Mouse (Mus musculus) heart, embryonic 11.5 days (tissue): ENCODE measurements around the gene Gm16503. TPM values are rescaled to one million over a fixed set of nuclear protein-coding genes. Genes with fewer than 3 reads are reported as not detected.
"Not testable (repeated sequence)": the region's sequence is repeated elsewhere in the genome, so short reads cannot be mapped to it uniquely, and the experiment has no call there.

Experiments
- ATAC-seq: fragments of 200-750 bp; cut with Nextera tagmentation; replicated peaks from 2 replicates; pipeline ENCODE4 v1.8.0; 2017; ENCODE audit warnings: moderate library complexity; ENCODE audit not compliant: insufficient number of reproducible peaks, low FRiP score, low TSS enrichment
- H3K27ac ChIP-seq: fragments of 300-500 bp; sonication (generic); 2 replicates; pipeline ENCODE4 v1.5.1; 2014; ENCODE audit warnings: mild to moderate bottlenecking, low read depth, low read length
- H3K27me3 ChIP-seq: fragments of 300-500 bp; sonication (generic); 2 replicates; pipeline ENCODE4 v1.6.1; 2014; ENCODE audit warnings: mild to moderate bottlenecking, low read length, mixed read lengths; ENCODE audit not compliant: control insufficient read depth, insufficient read depth
- H3K36me3 ChIP-seq: fragments of 300-500 bp; sonication (generic); 2 replicates; pipeline ENCODE4 v1.6.1; 2014; ENCODE audit warnings: mild to moderate bottlenecking, low read length, moderate library complexity, mixed read lengths; ENCODE audit not compliant: control insufficient read depth, insufficient read depth
- H3K4me1 ChIP-seq: fragments of 300-500 bp; sonication (generic); 2 replicates; pipeline ENCODE4 v1.6.1; 2014; ENCODE audit warnings: low read length; ENCODE audit not compliant: control insufficient read depth, insufficient read depth
- H3K4me2 ChIP-seq: fragments of 300-500 bp; sonication (generic); 2 replicates; pipeline ENCODE4 v1.6.1; 2014; ENCODE audit warnings: mild to moderate bottlenecking, moderate library complexity
- H3K4me3 ChIP-seq: fragments of 300-500 bp; sonication (generic); 2 replicates; pipeline ENCODE4 v1.5.1; 2014; ENCODE audit warnings: low read depth, low read length
- H3K9ac ChIP-seq: fragments of 300-500 bp; sonication (generic); 2 replicates; pipeline ENCODE4 v1.6.1; 2014; ENCODE audit warnings: mild to moderate bottlenecking, low read depth, low read length, moderate library complexity
- H3K9me3 ChIP-seq: fragments of 300-500 bp; sonication (generic); replicated peaks from 2 replicates; pipeline ENCODE4 v1.6.1; 2016; ENCODE audit warnings: low read length; ENCODE audit not compliant: control insufficient read depth
- WGBS: fragments of 180-500 bp; shearing (Covaris S2); extraction: QIAGEN DNeasy Blood & Tissue Kit; methylation state at CpG from one replicate; pipeline ENCODE4 v1.1.7; 2014; ENCODE audit not compliant: insufficient replicate concordance; 5-methylcytosine and 5-hydroxymethylcytosine counted together
- polyA plus RNA-seq: library from polyadenylated mRNA; unstranded; fragments of >200 nt; fragmentation: Nextera tagmentation; extraction: Ambion mirVana; gene quantifications from 2 replicates; pipeline ENCODE4 v1.2.1, GENCODE M21; 2014

Gm16503 gene
- polyA plus RNA-seq, 1 experiment from 2014 or later = 0.52 TPM

DNA sequence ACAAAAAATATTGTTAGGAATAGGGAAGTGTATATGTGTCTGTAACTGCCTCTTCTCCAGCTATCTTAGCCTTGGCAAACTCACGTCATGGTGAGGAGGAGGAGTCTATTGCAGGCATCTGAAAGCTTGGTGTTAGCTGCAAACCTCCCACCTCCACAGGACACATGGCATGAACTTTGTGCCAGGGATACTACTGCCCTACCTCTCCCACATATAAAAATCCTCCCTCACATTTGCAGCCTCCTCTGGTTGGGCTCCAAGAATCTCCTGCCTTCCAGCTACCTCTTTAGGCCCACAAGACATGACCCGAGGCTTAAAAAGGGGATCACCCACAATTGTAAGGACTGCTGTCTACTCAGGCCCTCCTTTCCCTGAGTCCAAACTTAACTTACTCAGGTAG is 2.3 kb upstream of the Gm16503 start:
- Histone ChIP-seq H3K27ac (no peak overlapping the region), H3K4me3 (no peak overlapping the region), H3K27me3 (no peaks in the 10 kb centered on the region), H3K9me3 (peaks cover 26% of the 10 kb centered on the region), H3K4me2 (no peak overlapping the region), H3K4me1 (no peaks in the 10 kb centered on the region), H3K9ac (no peak overlapping the region), H3K36me3 (no peaks in the 10 kb centered on the region)
- no peak for ATAC-seq
- 74% methylated on average over 2 of the region's 2 CpGs for WGBS

DNA sequence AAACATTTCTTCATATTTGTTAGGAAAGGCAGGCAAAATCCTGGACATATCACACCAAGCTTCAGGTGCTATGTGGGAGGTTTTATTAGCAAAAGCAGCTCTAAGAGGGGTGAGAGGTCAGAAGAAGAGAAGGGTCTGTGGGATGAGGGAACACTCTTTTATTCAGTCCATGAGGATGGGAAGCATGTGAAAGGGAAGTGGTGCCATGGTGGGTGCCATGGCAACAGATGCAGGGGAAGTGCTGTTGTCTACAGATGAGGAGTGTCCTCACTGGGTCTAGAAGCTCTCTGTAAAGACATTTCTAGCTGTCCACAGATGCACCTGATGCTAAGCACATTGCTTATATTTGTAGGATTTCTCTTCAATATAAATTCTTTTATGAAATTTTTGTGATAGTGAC is 1.1 kb downstream of the Gm16503 start:
- Histone ChIP-seq H3K4me3 (no peak overlapping the region), H3K9me3 (peaks cover 31% of the 10 kb centered on the region), H3K9ac (no peak overlapping the region), H3K27me3 (no peaks in the 10 kb centered on the region), H3K4me1 (no peaks in the 10 kb centered on the region), H3K36me3 (no peaks in the 10 kb centered on the region), H3K27ac (no peak overlapping the region), H3K4me2 (no peak overlapping the region)
- no peak for ATAC-seq

DNA sequence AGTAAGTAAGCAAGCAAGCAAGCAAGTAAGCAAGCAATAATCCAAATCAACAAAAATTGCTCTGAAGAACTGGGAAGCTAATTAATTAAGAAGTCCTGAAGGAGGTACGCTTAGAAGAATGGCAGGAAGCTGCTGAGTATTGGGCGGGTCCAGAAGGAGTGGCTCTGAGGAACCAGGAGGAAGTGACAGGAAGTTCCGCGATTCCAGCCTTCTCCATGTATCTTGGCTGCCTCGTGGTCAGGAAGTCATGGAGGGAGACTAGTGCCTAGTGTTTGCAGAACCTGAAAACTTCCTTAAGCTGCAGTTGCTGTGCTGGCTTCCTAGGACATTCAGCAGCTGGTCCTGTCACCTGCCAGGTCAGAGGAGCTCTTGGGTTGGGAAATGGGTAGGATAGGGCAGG is 13.1 kb downstream of the Gm16503 start, which contains the start of gene Zfp985:
Gene Zfp985 (plus strand): TSS at position 207 of the 400 bp plus-strand sequence.
- H3K27ac ChIP-seq, H3K36me3 ChIP-seq, H3K9ac ChIP-seq, ATAC-seq, H3K4me2 ChIP-seq, H3K4me1 ChIP-seq, H3K27me3 ChIP-seq, H3K9me3 ChIP-seq, H3K4me3 ChIP-seq: not testable (repeated sequence)
- 77% methylated on average over 5 of the region's 5 CpGs for WGBS

DNA sequence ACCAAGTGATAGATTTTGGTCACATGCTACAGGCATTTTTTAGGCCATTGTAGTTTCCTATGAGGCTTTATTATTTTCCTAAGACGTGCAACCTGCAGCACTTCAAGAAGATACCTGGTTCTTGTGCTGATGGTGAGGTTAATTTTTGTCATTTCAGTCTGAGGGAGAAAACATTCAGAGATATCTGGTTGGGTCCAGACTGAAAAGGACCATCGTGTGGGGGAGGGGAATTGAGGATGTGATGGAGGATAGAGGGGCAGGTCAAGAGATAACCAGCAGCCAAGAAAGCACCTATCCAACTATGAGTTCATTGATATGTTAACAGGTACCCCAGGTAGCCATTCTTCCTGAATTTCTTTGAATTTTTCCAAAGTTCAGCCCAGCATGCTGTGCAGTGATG is 14.3 kb downstream of the Gm16503 start:
- not testable (repeated sequence) for H3K27ac ChIP-seq, H3K4me1 ChIP-seq, H3K4me2 ChIP-seq, H3K9ac ChIP-seq, H3K27me3 ChIP-seq, H3K4me3 ChIP-seq, H3K36me3 ChIP-seq, ATAC-seq
- peaks cover 12% of the 10 kb centered on the region; the same call in 1 of the 2 replicates for H3K9me3 ChIP-seq
- 66% methylated on average over 2 of the region's 2 CpGs for WGBS

DNA sequence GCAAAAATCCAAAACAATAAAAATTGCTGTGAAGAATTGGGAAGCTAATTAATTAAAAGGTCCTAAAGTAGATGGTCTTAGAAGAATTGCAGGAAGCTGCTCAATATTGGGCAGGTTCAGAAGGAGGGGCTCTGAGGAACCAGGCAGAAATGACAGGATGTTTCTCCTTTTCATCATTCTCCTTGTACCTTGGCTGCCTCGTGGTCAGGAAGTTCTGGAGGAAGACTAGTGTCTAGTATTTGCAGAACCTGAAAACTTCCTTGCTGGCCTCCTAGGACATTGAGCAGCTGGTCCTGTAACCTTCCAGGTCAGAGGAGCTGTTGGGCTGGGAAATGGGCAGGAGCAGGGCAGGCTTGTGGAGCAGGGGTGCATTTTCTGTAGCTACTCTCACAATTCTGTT is 16.9 kb downstream of the Gm16503 start:
- H3K4me1 ChIP-seq, ATAC-seq, H3K4me2 ChIP-seq, H3K27me3 ChIP-seq, H3K27ac ChIP-seq, H3K36me3 ChIP-seq, H3K9ac ChIP-seq, H3K4me3 ChIP-seq: not testable (repeated sequence)
- WGBS = 46% methylated on average over 1 of the region's 1 CpGs
- H3K9me3 ChIP-seq = peaks cover 10% of the 10 kb centered on the region; the same call in 1 of the 2 replicates

DNA sequence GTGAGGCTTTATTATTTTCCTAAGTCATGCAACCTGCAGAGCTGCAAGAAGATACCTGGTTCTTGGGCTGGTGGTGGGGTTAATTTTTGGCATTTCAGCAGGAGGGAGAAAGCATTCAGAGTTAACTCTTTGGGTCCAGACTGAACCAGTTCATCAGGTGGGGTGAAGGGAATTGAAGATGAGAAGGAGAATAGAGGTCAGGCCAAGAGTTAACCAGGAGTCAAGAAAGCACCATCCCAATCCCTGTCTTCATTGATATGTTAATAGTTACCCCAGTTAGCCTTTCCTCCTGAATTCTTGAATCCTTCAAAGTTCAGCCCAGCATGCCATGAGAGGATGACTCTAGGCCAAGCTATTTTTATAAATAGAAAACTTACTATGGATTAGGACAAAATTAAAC is 18.0 kb downstream of the Gm16503 start:
- H3K27ac ChIP-seq, H3K9me3 ChIP-seq, H3K4me2 ChIP-seq, H3K4me1 ChIP-seq, H3K4me3 ChIP-seq, H3K9ac ChIP-seq, ATAC-seq, H3K27me3 ChIP-seq, H3K36me3 ChIP-seq: not testable (repeated sequence)

DNA sequence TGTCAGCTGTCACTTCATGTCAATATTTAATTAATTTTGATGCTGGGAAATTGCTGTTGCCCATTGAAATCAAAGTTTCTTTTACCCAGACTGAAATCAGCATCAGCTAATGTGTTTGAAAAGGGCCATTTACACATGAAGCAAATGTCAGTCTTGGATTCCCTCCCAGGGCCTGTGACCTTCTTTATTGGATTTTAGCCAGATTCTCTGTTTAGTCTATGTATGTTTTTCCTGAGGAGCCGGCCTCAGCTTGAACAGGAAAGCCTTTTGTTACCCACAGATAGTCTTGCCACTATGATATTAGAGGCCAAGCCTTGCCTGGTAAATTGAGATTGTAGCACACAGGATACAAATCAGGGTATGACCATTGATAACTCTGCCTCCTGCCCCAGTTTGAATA is 19.1 kb downstream of the Gm16503 start:
- not testable (repeated sequence) for H3K36me3 ChIP-seq, H3K9me3 ChIP-seq, H3K27me3 ChIP-seq, ATAC-seq, H3K9ac ChIP-seq, H3K27ac ChIP-seq, H3K4me1 ChIP-seq, H3K4me2 ChIP-seq, H3K4me3 ChIP-seq
- 42% methylated on average over 1 of the region's 1 CpGs for WGBS

DNA sequence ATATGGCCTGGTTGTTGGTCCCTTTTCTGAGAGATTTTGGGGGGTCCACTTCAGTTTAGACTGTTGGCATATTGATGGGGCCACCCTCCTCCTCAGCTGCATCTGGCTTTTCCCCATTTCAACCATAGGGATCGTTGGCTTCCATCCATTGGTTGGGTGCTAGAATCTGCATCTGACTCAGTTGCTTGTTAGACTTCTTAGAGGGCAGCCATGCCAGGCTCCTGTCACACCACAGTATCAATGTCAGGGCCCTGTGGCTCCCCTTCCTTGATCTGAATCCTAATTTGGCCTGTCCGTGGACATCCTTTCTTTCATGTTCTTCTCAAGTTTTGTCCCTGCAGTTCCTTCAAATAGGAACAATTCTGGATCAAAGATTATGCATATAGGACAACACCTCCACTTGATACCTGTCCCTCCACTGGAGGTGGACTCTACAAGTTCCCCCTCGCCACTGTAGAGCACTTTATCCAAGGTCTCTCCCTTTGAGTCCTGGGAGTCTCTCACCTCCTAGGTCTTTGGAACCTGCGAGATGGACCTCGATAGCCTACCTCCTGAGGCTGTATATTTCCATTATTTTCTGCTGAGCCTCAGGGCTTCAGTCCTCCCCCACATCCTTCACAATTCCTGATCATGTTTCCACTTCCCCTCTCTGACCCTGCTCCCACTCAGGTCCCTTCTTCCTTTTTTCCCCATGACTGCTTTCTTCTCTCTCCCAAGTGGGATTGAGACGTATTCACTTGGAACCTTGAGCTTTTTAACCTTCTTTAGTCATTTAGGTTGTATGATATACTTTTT is 25.6 kb downstream of the Gm16503 start:
- 65% methylated on average over 6 of the region's 6 CpGs for WGBS
- Histone ChIP-seq H3K27ac (no peak overlapping the region), H3K27me3 (no peaks in the 10 kb centered on the region), H3K9ac (no peak overlapping the region), H3K36me3 (no peaks in the 10 kb centered on the region), H3K9me3 (peaks cover 4% of the 10 kb centered on the region), H3K4me1 (no peaks in the 10 kb centered on the region), H3K4me2 (no peak overlapping the region), H3K4me3 (no peak overlapping the region)
- no peak for ATAC-seq

DNA sequence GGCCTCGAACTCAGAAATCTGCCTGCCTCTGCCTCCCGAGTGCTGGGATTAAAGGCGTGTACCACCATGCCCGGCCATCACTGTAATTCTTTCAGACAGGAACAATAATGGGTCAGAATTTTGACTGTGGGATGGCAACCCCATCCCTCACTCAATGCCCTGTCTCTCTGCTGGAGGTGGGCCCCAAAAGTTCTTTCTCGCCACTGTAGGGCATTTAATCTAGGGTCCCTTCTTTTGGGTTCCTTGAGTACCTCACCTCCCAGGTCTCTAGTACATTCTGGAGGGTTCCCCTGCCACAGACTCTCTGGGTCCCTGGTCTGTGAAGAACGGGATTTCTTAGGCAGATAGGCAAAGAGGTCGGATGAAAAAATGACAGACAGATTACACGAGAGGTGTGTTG is 31.1 kb downstream of the Gm16503 start:
- H3K27me3 ChIP-seq, H3K4me3 ChIP-seq, H3K9ac ChIP-seq, H3K9me3 ChIP-seq, H3K4me1 ChIP-seq, H3K4me2 ChIP-seq, H3K36me3 ChIP-seq, H3K27ac ChIP-seq: not testable (repeated sequence)
- 68% methylated on average over 8 of the region's 8 CpGs for WGBS
- ATAC-seq = peak; percentile 31; the same call in 1 of the 2 replicates
